Mouse (Mus musculus) bone marrow, adult 2 months (tissue): ENCODE measurements around the gene Wdr38. TPM values are rescaled to one million over a fixed set of nuclear protein-coding genes. Genes with fewer than 3 reads are reported as not detected.
A peak's percentile ranks its signal among the peaks of the same experiment; 100 is the strongest.

ENCODE experiments used
- H3K27ac ChIP-seq: fragments of 200-500 bp; 2 replicates; pipeline ENCODE4 v1.5.1; 2012; ENCODE audit warnings: low read depth, mild to moderate bottlenecking, control low read depth, inconsistent platforms, low read length; ENCODE audit not compliant: control insufficient read depth, poor library complexity, insufficient read depth
- H3K4me1 ChIP-seq: fragments of 200-500 bp; 2 replicates; pipeline ENCODE4 v1.6.1; 2011; ENCODE audit warnings: low read length; ENCODE audit not compliant: control insufficient read depth, insufficient read depth
- H3K4me3 ChIP-seq: fragments of 200-500 bp; replicated peaks from 2 replicates; pipeline ENCODE3; 2011; ENCODE audit warnings: mild to moderate bottlenecking, low read depth, low read length, control low read depth; ENCODE audit not compliant: control insufficient read depth
- CTCF ChIP-seq: fragments of 200-500 bp; IDR thresholded peaks from 2 replicates; pipeline ENCODE4 v1.5.1; 2011; ENCODE audit warnings: low read length, control low read depth; ENCODE audit not compliant: control insufficient read depth, insufficient read depth
- POLR2A ChIP-seq: fragments of 200-500 bp; IDR thresholded peaks from 2 replicates; pipeline ENCODE4 v1.6.1; 2011; ENCODE audit warnings: low read depth, mild to moderate bottlenecking, control low read depth, low read length, borderline replicate concordance; ENCODE audit not compliant: control insufficient read depth
- WGBS: fragments of 180-500 bp; shearing (Covaris S2); methylation state at CpG from one replicate; pipeline ENCODE4 v1.1.7; 2018; 5-methylcytosine and 5-hydroxymethylcytosine counted together
- polyA plus RNA-seq: library from polyadenylated mRNA; stranded (reverse); fragments of >200 nt; gene quantifications from 2 replicates; pipeline ENCODE4 v1.2.4, GENCODE M21; 2011; ENCODE audit warnings: low replicate concordance; ENCODE audit not compliant: missing spikeins, insufficient read depth, insufficient read length

The Wdr38 gene
- polyA plus RNA-seq, 1 experiment, result 2.0 TPM

GRCm38 (mm10) chr2:38970057-38970456, 27.2 kb upstream of the Wdr38 start:
- H3K27ac ChIP-seq, result no peak overlapping the region
- TF ChIP-seq CTCF (no peak), POLR2A (no peak)

GRCm38 (mm10) chr2:38973223-38973622, 24.1 kb upstream of the Wdr38 start:
- TF ChIP-seq POLR2A (no peak), CTCF (no peak)
- Histone ChIP-seq H3K4me1 (peaks cover 1% of the 10 kb centered on the region), H3K27ac (no peak overlapping the region), H3K4me3 (no peak overlapping the region)
- WGBS, result 26% methylated on average over 2 of the region's 2 CpGs

More at GRCm38 (mm10) chr2:38970057-38970456, 27.2 kb upstream of the Wdr38 start:
- Histone ChIP-seq H3K4me3 (no peak overlapping the region), H3K4me1 (peaks cover 1% of the 10 kb centered on the region)
- 54% methylated on average over 5 of the region's 5 CpGs for WGBS

GRCm38 (mm10) chr2:38973701-38974100, 23.6 kb upstream of the Wdr38 start:
- H3K4me1 ChIP-seq, result peaks cover 1% of the 10 kb centered on the region
- WGBS, result 77% methylated on average over 7 of the region's 7 CpGs
- H3K4me3 ChIP-seq, result no peak overlapping the region
- TF ChIP-seq POLR2A (no peak), CTCF (no peak)
- H3K27ac ChIP-seq, result no peak overlapping the region

GRCm38 (mm10) chr2:38974171-38974570, 23.1 kb upstream of the Wdr38 start:
- TF ChIP-seq POLR2A (no peak), CTCF (no peak)
- H3K27ac ChIP-seq, result no peak overlapping the region
- 53% methylated on average over 2 of the region's 2 CpGs for WGBS
- H3K4me1 ChIP-seq, result peaks cover 1% of the 10 kb centered on the region
- no peak overlapping the region for H3K4me3 ChIP-seq

- TF ChIP-seq POLR2A (no peak), CTCF (no peak)
- H3K4me1 ChIP-seq, result peaks cover 1% of the 10 kb centered on the region
- no peak overlapping the region for H3K4me3 ChIP-seq
- no peak overlapping the region for H3K27ac ChIP-seq
- 80% methylated on average over 3 of the region's 3 CpGs for WGBS
Observed at GRCm38 (mm10) chr2:38975181-38975580, 22.1 kb upstream of the Wdr38 start.

- TF ChIP-seq CTCF (no peak), POLR2A (no peak)
Observed at GRCm38 (mm10) chr2:38975941-38976805, 21.1 kb upstream of the Wdr38 start.

GRCm38 (mm10) chr2:38977837-38978236, 19.4 kb upstream of the Wdr38 start:
- no peak overlapping the region for H3K4me3 ChIP-seq
- no peak overlapping the region for H3K27ac ChIP-seq
- no peaks in the 10 kb centered on the region for H3K4me1 ChIP-seq
- TF ChIP-seq CTCF, result no peak
- no peak for TF ChIP-seq POLR2A
- 86% methylated on average over 4 of the region's 4 CpGs for WGBS

More at GRCm38 (mm10) chr2:38975941-38976805, 21.1 kb upstream of the Wdr38 start:
- H3K4me1 ChIP-seq, result no peaks in the 10 kb centered on the region
- WGBS, result 80% methylated on average over 21 of the region's 21 CpGs
- no peak overlapping the region for H3K27ac ChIP-seq
- H3K4me3 ChIP-seq, result no peak overlapping the region

- Histone ChIP-seq H3K4me1 (peaks cover 2% of the 10 kb centered on the region; the same call in 1 of the 2 replicates), H3K4me3 (no peak overlapping the region), H3K27ac (no peak overlapping the region)
- 94% methylated on average over 2 of the region's 2 CpGs for WGBS
- no peak for TF ChIP-seq POLR2A
- TF ChIP-seq CTCF, result peak; percentile 37
Observed at GRCm38 (mm10) chr2:38983456-38983855, 13.8 kb upstream of the Wdr38 start.
